Mouse (Mus musculus) E14TG2a.4 (cell line): Measurements from ENCODE around the gene Prph2.

Source experiments
- CTCF ChIP-seq: conservative IDR thresholded peaks from 2 replicates; pipeline ENCODE4 v1.5.1; 2014; ENCODE audit warnings: low read length
- NANOG ChIP-seq: IDR thresholded peaks from 2 replicates; pipeline ENCODE4 v1.6.1; 2014; ENCODE audit warnings: borderline replicate concordance, low read length, mixed read lengths
- POU5F1 ChIP-seq: IDR thresholded peaks from 2 replicates; pipeline ENCODE4 v1.6.1; 2014; ENCODE audit warnings: low read length, borderline replicate concordance

DNA sequence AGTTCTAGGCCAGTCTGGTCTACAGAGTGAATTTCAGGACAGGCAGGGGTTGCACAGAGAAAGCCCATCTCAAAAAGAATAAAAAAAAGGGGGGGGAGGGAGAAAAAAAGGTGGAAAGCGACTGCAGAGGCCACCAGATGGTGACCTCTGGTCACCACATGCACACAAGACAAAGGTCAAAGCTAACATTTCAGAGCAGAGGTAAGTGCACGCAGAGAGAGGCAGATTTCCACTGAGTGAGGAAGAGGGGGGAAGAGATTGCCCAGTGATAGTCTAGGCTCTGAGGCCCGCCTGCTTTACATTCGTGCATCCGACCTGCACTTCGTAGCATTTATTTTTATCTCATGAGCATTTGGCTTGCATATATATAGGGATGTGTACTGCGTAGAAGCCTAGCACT lies 37.5 kb upstream of the Prph2 start:
- TF ChIP-seq CTCF: no peak
- no peak for TF ChIP-seq POU5F1
- TF ChIP-seq NANOG: no peak
